Mouse (Mus musculus) bone marrow, adult 2 months (tissue): ENCODE data around the gene Cdiptos. TPM values are rescaled to one million over a fixed set of nuclear protein-coding genes. Genes with fewer than 3 reads are reported as not detected.
A peak's percentile ranks its signal among the peaks of the same experiment; 100 is the strongest.

Experiments
- H3K27ac ChIP-seq: fragments of 200-500 bp; 2 replicates; pipeline ENCODE4 v1.5.1; 2012; ENCODE audit warnings: low read depth, mild to moderate bottlenecking, control low read depth, inconsistent platforms, low read length; ENCODE audit not compliant: control insufficient read depth, poor library complexity, insufficient read depth
- H3K4me1 ChIP-seq: fragments of 200-500 bp; 2 replicates; pipeline ENCODE4 v1.6.1; 2011; ENCODE audit warnings: low read length; ENCODE audit not compliant: control insufficient read depth, insufficient read depth
- H3K4me3 ChIP-seq: fragments of 200-500 bp; replicated peaks from 2 replicates; pipeline ENCODE3; 2011; ENCODE audit warnings: mild to moderate bottlenecking, low read depth, low read length, control low read depth; ENCODE audit not compliant: control insufficient read depth
- CTCF ChIP-seq: fragments of 200-500 bp; IDR thresholded peaks from 2 replicates; pipeline ENCODE4 v1.5.1; 2011; ENCODE audit warnings: low read length, control low read depth; ENCODE audit not compliant: control insufficient read depth, insufficient read depth
- POLR2A ChIP-seq: fragments of 200-500 bp; IDR thresholded peaks from 2 replicates; pipeline ENCODE4 v1.6.1; 2011; ENCODE audit warnings: low read depth, mild to moderate bottlenecking, control low read depth, low read length, borderline replicate concordance; ENCODE audit not compliant: control insufficient read depth
- WGBS: fragments of 180-500 bp; shearing (Covaris S2); methylation state at CpG from one replicate; pipeline ENCODE4 v1.1.7; 2018; 5-methylcytosine and 5-hydroxymethylcytosine counted together
- polyA plus RNA-seq: library from polyadenylated mRNA; stranded (reverse); fragments of >200 nt; gene quantifications from 2 replicates; pipeline ENCODE4 v1.2.4, GENCODE M21; 2011; ENCODE audit warnings: low replicate concordance; ENCODE audit not compliant: missing spikeins, insufficient read depth, insufficient read length

Gene Cdiptos
- polyA plus RNA-seq, 1 experiment = 2.3 TPM

GRCm38 (mm10) chr7:127016486-127016938, 40.6 kb upstream of the Cdiptos start:
- Histone ChIP-seq H3K4me1 (peaks cover 5% of the 10 kb centered on the region; the same call in 1 of the 2 replicates), H3K27ac (peak overlapping the region; percentile 96), H3K4me3 (peak overlapping the region; percentile 87)
- TF ChIP-seq CTCF = no peak
- TF ChIP-seq POLR2A = peak; percentile 82; the same call in 1 of the 2 replicates
- WGBS = under 1% methylated on average over 22 of the region's 22 CpGs

- H3K4me1 ChIP-seq = peaks cover 5% of the 10 kb centered on the region; the same call in 1 of the 2 replicates
- H3K27ac ChIP-seq = peak within 1 kb of the TSS; percentile 96
- H3K4me3 ChIP-seq = peak within 1 kb of the TSS; percentile 87
- TF ChIP-seq CTCF = no peak
These were observed 40.4 kb upstream of the Cdiptos start, which contains the start of gene Pagr1b for GRCm38 (mm10) chr7:127016481-127016485. TSS of gene Pagr1b (minus strand) at chr7:127016484.

- Histone ChIP-seq H3K4me1 (peaks cover 5% of the 10 kb centered on the region; the same call in 1 of the 2 replicates), H3K27ac (peak overlapping the region; percentile 96), H3K4me3 (peak overlapping the region; percentile 87)
- no peak for TF ChIP-seq CTCF
- no peak for TF ChIP-seq POLR2A
- 5% methylated on average over 10 of the region's 10 CpGs for WGBS
These were observed 40.2 kb upstream of the Cdiptos start for GRCm38 (mm10) chr7:127016081-127016480.

GRCm38 (mm10) chr7:127014993-127015392, 39.1 kb upstream of the Cdiptos start:
- 93% methylated on average over 12 of the region's 12 CpGs for WGBS
- Histone ChIP-seq H3K4me3 (no peak overlapping the region), H3K27ac (no peak overlapping the region), H3K4me1 (peaks cover 3% of the 10 kb centered on the region; the same call in 1 of the 2 replicates)
- TF ChIP-seq POLR2A = no peak
- no peak for TF ChIP-seq CTCF

- H3K27ac ChIP-seq = peak within 1 kb of the TSS; percentile 84
- under 1% methylated on average over 11 of the region's 11 CpGs for WGBS
- peaks cover 3% of the 10 kb centered on the region; the same call in 1 of the 2 replicates for H3K4me1 ChIP-seq
- H3K4me3 ChIP-seq = peak within 1 kb of the TSS; percentile 70
- TF ChIP-seq POLR2A = no peak
- TF ChIP-seq CTCF = no peak
These were observed 38.4 kb upstream of the Cdiptos start, which contains the start of gene Mvp for GRCm38 (mm10) chr7:127014320-127014719. TSS of gene Mvp (minus strand) at chr7:127014621.

GRCm38 (mm10) chr7:127013385-127013784, 37.5 kb upstream of the Cdiptos start:
- Histone ChIP-seq H3K27ac (no peak overlapping the region), H3K4me3 (no peak overlapping the region), H3K4me1 (peaks cover 6% of the 10 kb centered on the region)
- WGBS = 82% methylated on average over 6 of the region's 6 CpGs
- TF ChIP-seq POLR2A = no peak

GRCm38 (mm10) chr7:127012845-127013244, 36.9 kb upstream of the Cdiptos start:
- WGBS = 89% methylated on average over 10 of the region's 10 CpGs
- TF ChIP-seq CTCF (no peak), POLR2A (no peak)
- Histone ChIP-seq H3K27ac (no peak overlapping the region), H3K4me3 (no peak overlapping the region), H3K4me1 (peaks cover 10% of the 10 kb centered on the region)

GRCm38 (mm10) chr7:127012374-127012773, 36.5 kb upstream of the Cdiptos start:
- Histone ChIP-seq H3K4me3 (no peak overlapping the region), H3K27ac (no peak overlapping the region), H3K4me1 (peaks cover 10% of the 10 kb centered on the region)
- TF ChIP-seq POLR2A = no peak
- TF ChIP-seq CTCF = no peak
- WGBS = 84% methylated on average over 6 of the region's 6 CpGs

GRCm38 (mm10) chr7:127011717-127012116, 35.8 kb upstream of the Cdiptos start:
- TF ChIP-seq CTCF = no peak
- no peak for TF ChIP-seq POLR2A
- Histone ChIP-seq H3K4me1 (peaks cover 10% of the 10 kb centered on the region), H3K27ac (no peak overlapping the region), H3K4me3 (no peak overlapping the region)
- 83% methylated on average over 2 of the region's 2 CpGs for WGBS

GRCm38 (mm10) chr7:127011051-127011450, 35.2 kb upstream of the Cdiptos start:
- TF ChIP-seq CTCF = no peak
- TF ChIP-seq POLR2A = no peak
- 72% methylated on average over 2 of the region's 2 CpGs for WGBS
- peaks cover 10% of the 10 kb centered on the region for H3K4me1 ChIP-seq
- H3K27ac ChIP-seq = no peak overlapping the region; the same call in 1 of the 2 replicates
- no peak overlapping the region for H3K4me3 ChIP-seq
